Mouse (Mus musculus) forebrain, embryonic 15.5 days (tissue): ENCODE results near the gene Plpp7. TPM values are rescaled to one million over a fixed set of nuclear protein-coding genes. Genes with fewer than 3 reads are reported as not detected.

ENCODE experiments used
- ATAC-seq: fragments of 200-750 bp; cut with Nextera tagmentation; replicated peaks from 2 replicates; pipeline ENCODE4 v1.8.0; 2017; ENCODE audit warnings: mild to moderate bottlenecking, moderate TSS enrichment, moderate library complexity
- H3K27ac ChIP-seq: fragments of 300-500 bp; sonication (generic); replicated peaks from 2 replicates; pipeline ENCODE4 v1.5.1; 2015; ENCODE audit warnings: mild to moderate bottlenecking, inconsistent platforms
- H3K27me3 ChIP-seq: fragments of 300-500 bp; sonication (generic); 2 replicates; pipeline ENCODE4 v1.6.1; 2015; ENCODE audit warnings: inconsistent platforms
- H3K36me3 ChIP-seq: fragments of 300-500 bp; sonication (generic); 2 replicates; pipeline ENCODE4 v1.6.1; 2015; ENCODE audit warnings: mild to moderate bottlenecking, inconsistent platforms
- H3K4me1 ChIP-seq: fragments of 300-500 bp; sonication (generic); 2 replicates; pipeline ENCODE4 v1.6.1; 2015; ENCODE audit warnings: inconsistent platforms
- H3K4me2 ChIP-seq: fragments of 300-500 bp; sonication (generic); replicated peaks from 2 replicates; pipeline ENCODE4 v1.6.1; 2015; ENCODE audit warnings: mild to moderate bottlenecking, inconsistent platforms
- H3K4me3 ChIP-seq: fragments of 300-500 bp; sonication (generic); 2 replicates; pipeline ENCODE4 v1.5.1; 2015; ENCODE audit warnings: mild to moderate bottlenecking, inconsistent platforms
- H3K9ac ChIP-seq: fragments of 300-500 bp; sonication (generic); replicated peaks from 2 replicates; pipeline ENCODE4 v1.6.1; 2015; ENCODE audit warnings: mild to moderate bottlenecking, inconsistent platforms
- H3K9me3 ChIP-seq: fragments of 300-500 bp; sonication (generic); 2 replicates; pipeline ENCODE4 v1.6.1; 2016; ENCODE audit warnings: inconsistent platforms
- WGBS: fragments of 180-500 bp; shearing (Covaris S2); methylation state at CpG from one replicate; pipeline ENCODE4 v1.1.7; 2015; ENCODE audit warnings: mixed read lengths; 5-methylcytosine and 5-hydroxymethylcytosine counted together
- polyA plus RNA-seq: library from polyadenylated mRNA; unstranded; fragments of >200 nt; fragmentation: Nextera tagmentation; extraction: Ambion mirVana; gene quantifications from 2 replicates; pipeline ENCODE4 v1.2.1, GENCODE M21; 2015

The Plpp7 gene
- polyA plus RNA-seq, 1 experiment from 2014 or later = 16.4 TPM

- Histone ChIP-seq H3K4me2 (no peak overlapping the region), H3K4me3 (no peak overlapping the region), H3K9me3 (no peaks in the 10 kb centered on the region), H3K27me3 (no peaks in the 10 kb centered on the region), H3K27ac (no peak overlapping the region), H3K9ac (no peak overlapping the region), H3K4me1 (no peaks in the 10 kb centered on the region), H3K36me3 (no peaks in the 10 kb centered on the region)
- no peak for ATAC-seq
- 67% methylated on average over 7 of the region's 7 CpGs for WGBS
Observed at GRCm38 (mm10) chr2:32075368-32075767, 20.0 kb upstream of the Plpp7 start.

DNA sequence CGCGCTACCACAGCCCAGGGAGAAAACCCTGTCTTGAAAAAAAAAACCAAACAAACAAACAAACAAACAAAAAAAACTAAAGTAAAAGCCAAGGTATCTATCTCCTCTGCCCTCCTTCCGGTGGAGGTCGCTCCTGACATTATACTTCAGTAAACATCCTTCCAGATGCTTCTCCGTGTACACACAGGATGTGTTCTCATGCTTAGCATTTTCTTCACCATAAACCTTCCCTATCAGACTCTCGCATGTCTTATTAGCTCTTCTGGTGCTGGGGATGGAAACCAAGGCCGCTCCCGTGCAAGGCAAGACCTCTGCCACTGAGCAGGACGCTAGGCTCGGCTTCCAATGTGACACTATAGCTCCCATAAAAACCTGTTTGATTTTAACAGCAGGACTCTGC is 17.6 kb upstream of the Plpp7 start:
- no peak overlapping the region for H3K9ac ChIP-seq
- H3K4me3 ChIP-seq = no peak overlapping the region
- WGBS = 82% methylated on average over 10 of the region's 10 CpGs
- H3K9me3 ChIP-seq = no peaks in the 10 kb centered on the region
- H3K4me2 ChIP-seq = no peak overlapping the region
- peaks cover 13% of the 10 kb centered on the region for H3K27me3 ChIP-seq
- H3K27ac ChIP-seq = no peak overlapping the region
- no peaks in the 10 kb centered on the region for H3K36me3 ChIP-seq
- ATAC-seq = no peak
- H3K4me1 ChIP-seq = no peaks in the 10 kb centered on the region

DNA sequence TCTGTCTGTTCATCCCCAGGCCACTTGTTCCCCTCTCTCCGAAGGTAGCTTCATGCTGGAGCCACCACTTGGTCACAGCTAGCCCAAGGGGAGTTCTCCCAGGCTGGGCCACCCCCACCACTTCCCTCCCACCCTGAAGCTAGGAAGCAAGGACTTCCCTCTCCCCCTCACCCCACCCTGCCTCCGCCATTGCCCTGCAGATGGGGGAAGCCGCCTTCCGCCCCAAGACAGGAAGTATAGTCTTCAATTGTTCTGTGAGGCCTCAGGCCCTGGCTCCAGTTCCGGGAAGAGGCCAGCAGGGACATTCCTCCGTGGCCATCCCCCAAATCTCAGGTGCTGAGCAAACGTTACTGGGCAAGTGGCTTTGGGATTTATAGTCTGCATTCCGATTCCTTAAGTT is 16.8 kb upstream of the Plpp7 start:
- no peak for ATAC-seq
- Histone ChIP-seq H3K27ac (no peak overlapping the region), H3K9me3 (no peaks in the 10 kb centered on the region), H3K4me3 (no peak overlapping the region), H3K9ac (no peak overlapping the region), H3K4me1 (peaks cover 6% of the 10 kb centered on the region), H3K27me3 (peaks cover 21% of the 10 kb centered on the region), H3K4me2 (no peak overlapping the region), H3K36me3 (no peaks in the 10 kb centered on the region)
- WGBS = 62% methylated on average over 8 of the region's 8 CpGs

- WGBS = 88% methylated on average over 14 of the region's 14 CpGs
- ATAC-seq = no peak
- Histone ChIP-seq H3K9me3 (no peaks in the 10 kb centered on the region), H3K4me2 (no peak overlapping the region), H3K36me3 (no peaks in the 10 kb centered on the region), H3K4me3 (no peak overlapping the region), H3K27ac (no peak overlapping the region), H3K27me3 (peaks cover 29% of the 10 kb centered on the region), H3K9ac (no peak overlapping the region), H3K4me1 (peaks cover 14% of the 10 kb centered on the region)
Observed at GRCm38 (mm10) chr2:32079191-32079725, 16.1 kb upstream of the Plpp7 start.

- Histone ChIP-seq H3K4me3 (no peak overlapping the region), H3K27me3 (peaks cover 40% of the 10 kb centered on the region)
Observed at GRCm38 (mm10) chr2:32080681-32081080, 14.6 kb upstream of the Plpp7 start.

GRCm38 (mm10) chr2:32081296-32081929 is 13.9 kb upstream of the Plpp7 start:
- ATAC-seq = no peak
- Histone ChIP-seq H3K27me3 (peaks cover 47% of the 10 kb centered on the region), H3K36me3 (no peaks in the 10 kb centered on the region), H3K9ac (no peak overlapping the region), H3K4me1 (peaks cover 16% of the 10 kb centered on the region), H3K4me3 (no peak overlapping the region), H3K9me3 (no peaks in the 10 kb centered on the region), H3K27ac (no peak overlapping the region), H3K4me2 (no peak overlapping the region)
- 82% methylated on average over 14 of the region's 14 CpGs for WGBS

More at GRCm38 (mm10) chr2:32080681-32081080, 14.6 kb upstream of the Plpp7 start:
- ATAC-seq = no peak
- Histone ChIP-seq H3K4me2 (no peak overlapping the region), H3K9ac (no peak overlapping the region), H3K9me3 (no peaks in the 10 kb centered on the region), H3K4me1 (peaks cover 16% of the 10 kb centered on the region), H3K36me3 (no peaks in the 10 kb centered on the region), H3K27ac (no peak overlapping the region)
- 82% methylated on average over 3 of the region's 3 CpGs for WGBS

DNA sequence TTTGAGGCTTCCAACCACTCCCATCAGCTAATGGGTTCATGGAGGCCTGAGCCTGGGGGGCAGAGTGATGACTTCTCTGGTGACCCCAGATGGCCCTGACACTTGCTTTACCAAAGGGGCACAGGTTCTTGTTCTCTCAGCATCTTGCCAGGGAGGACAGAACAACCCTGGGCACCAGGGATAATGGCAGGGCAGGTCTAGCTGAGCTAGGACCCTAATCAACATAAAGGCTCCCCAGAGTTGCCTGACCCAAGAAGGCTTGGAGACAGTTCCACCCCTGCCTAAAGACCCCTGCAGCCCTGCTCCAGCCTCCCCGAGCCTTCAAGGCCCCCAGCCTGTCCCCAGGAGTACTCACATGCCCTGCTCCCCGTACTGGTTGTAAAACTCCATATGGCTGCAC is 13.1 kb upstream of the Plpp7 start:
- H3K9me3 ChIP-seq = no peaks in the 10 kb centered on the region
- no peak overlapping the region for H3K4me2 ChIP-seq
- ATAC-seq = no peak
- no peak overlapping the region for H3K27ac ChIP-seq
- H3K9ac ChIP-seq = no peak overlapping the region
- peaks cover 16% of the 10 kb centered on the region for H3K4me1 ChIP-seq
- peaks cover 54% of the 10 kb centered on the region for H3K27me3 ChIP-seq
- H3K4me3 ChIP-seq = no peak overlapping the region
- WGBS = 41% methylated on average over 2 of the region's 2 CpGs
- no peaks in the 10 kb centered on the region for H3K36me3 ChIP-seq

DNA sequence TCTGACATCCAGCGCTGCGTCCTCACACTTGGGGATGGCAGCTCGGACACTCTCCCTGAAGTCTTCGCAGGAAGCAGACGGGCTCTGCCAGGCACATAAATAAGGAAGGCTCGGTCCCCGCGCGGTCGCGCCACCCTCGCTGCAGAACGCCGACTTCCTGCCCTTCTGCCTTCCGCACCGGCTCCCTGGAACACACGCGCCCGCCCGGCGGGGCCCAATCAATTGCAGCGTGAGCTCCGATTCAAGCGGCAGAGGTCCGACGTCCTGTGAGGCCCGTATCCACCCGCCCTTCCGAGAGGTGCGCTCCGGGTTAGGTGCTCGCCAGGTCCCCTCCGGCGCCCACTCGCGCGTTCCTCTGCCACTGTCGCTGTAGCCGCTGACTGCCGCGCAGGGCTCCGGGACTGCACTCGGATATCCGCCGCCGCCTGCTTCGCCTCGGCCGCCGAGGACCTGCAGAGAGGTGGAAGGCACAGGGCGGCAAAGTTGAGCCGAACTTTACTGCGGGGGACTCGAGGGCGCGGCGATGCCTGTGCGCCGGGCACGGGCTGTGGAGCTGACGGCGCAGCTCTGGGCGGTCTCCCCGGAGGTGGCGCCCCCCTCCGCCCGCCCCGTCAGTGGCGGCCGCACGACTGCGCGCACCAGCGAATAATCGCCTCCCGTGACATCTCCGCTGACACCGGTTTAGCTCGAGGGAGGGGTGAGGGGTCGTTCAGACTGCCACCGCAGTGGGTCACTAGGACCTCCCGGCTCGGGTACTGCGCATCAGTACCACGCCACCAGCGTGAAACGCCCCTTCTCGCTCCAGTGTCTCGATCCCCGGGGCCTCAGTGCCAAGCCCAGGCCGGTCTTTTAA is 11.9 kb upstream of the Plpp7 start:
- no peaks in the 10 kb centered on the region for H3K9me3 ChIP-seq
- peaks cover 60% of the 10 kb centered on the region for H3K27me3 ChIP-seq
- H3K27ac ChIP-seq = no peak overlapping the region
- ATAC-seq = no peak
- under 1% methylated on average over 90 of the region's 91 CpGs for WGBS
- no peaks in the 10 kb centered on the region for H3K36me3 ChIP-seq
- H3K4me1 ChIP-seq = peaks cover 20% of the 10 kb centered on the region
- peak overlapping the region; percentile 26 for H3K9ac ChIP-seq
- peak overlapping the region; percentile 95 for H3K4me2 ChIP-seq
- peak overlapping the region; percentile 79 for H3K4me3 ChIP-seq

- no peak within 1 kb of the TSS for H3K27ac ChIP-seq
- under 1% methylated on average over 66 of the region's 68 CpGs for WGBS
- peaks cover 27% of the 10 kb centered on the region for H3K4me1 ChIP-seq
- H3K4me3 ChIP-seq = peak within 1 kb of the TSS; percentile 79
- H3K36me3 ChIP-seq = no peaks in the 10 kb centered on the region
- no peaks in the 10 kb centered on the region for H3K9me3 ChIP-seq
- peak within 1 kb of the TSS; percentile 52 for H3K9ac ChIP-seq
- peak; percentile 84 for ATAC-seq
- H3K4me2 ChIP-seq = peak within 1 kb of the TSS; percentile 95
- peaks cover 65% of the 10 kb centered on the region for H3K27me3 ChIP-seq
Observed at GRCm38 (mm10) chr2:32084111-32084871, 11.0 kb upstream of the Plpp7 start, which contains the start of gene Fam78a. Gene Fam78a (minus strand): TSS chr2:32084857.

DNA sequence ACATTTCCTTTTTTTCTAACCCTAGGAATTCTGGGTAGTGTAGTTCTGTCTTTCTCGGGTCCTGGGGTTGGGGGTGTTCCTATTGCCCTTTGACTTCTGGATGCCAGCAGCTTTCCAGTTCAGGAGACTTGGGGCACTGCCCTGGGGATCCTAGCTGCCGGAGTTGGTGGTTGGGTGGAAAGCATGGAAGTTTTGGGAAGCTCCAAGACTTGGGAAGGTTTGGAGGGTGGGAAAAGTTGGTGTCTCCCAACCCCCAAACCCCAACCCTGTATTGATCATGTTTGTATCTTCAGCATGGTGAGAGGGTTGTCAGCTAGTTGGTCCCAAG is 10.5 kb upstream of the Plpp7 start:
- H3K4me2 ChIP-seq = peak overlapping the region; percentile 95
- H3K4me3 ChIP-seq = peak overlapping the region; percentile 79
- H3K27ac ChIP-seq = no peak overlapping the region
- H3K36me3 ChIP-seq = no peaks in the 10 kb centered on the region
- peaks cover 65% of the 10 kb centered on the region for H3K27me3 ChIP-seq
- H3K4me1 ChIP-seq = peaks cover 27% of the 10 kb centered on the region
- ATAC-seq = no peak
- no peaks in the 10 kb centered on the region for H3K9me3 ChIP-seq
- WGBS = 20% methylated on average over 2 of the region's 2 CpGs
- H3K9ac ChIP-seq = no peak overlapping the region

- WGBS = 75% methylated on average over 2 of the region's 2 CpGs
- no peak overlapping the region for H3K9ac ChIP-seq
- H3K36me3 ChIP-seq = no peaks in the 10 kb centered on the region
- no peak overlapping the region for H3K4me3 ChIP-seq
- no peak for ATAC-seq
- peaks cover 65% of the 10 kb centered on the region for H3K27me3 ChIP-seq
- no peaks in the 10 kb centered on the region for H3K9me3 ChIP-seq
- peaks cover 27% of the 10 kb centered on the region for H3K4me1 ChIP-seq
- no peak overlapping the region for H3K4me2 ChIP-seq
- no peak overlapping the region for H3K27ac ChIP-seq
Observed at GRCm38 (mm10) chr2:32085231-32085630, 10.1 kb upstream of the Plpp7 start.

DNA sequence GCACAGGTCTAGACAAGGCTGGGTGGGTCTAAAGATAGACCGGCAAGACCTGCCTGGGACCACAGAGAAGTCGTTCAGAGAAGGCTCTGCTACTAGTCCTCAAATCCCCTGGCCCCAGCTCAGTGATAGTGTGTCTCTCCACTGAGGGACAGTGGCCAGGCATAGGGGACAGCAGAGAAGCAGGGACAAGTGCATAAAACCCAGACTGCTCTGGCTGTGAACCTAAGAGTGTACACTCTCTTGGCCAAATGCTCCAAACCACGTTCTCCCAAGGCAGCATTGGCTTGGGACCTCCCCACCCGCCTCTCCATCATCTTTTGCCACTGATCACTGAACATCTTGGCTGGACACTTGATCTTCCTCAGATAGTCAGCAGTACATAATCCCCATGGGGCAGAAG is 7.7 kb upstream of the Plpp7 start:
- Histone ChIP-seq H3K27me3 (peaks cover 53% of the 10 kb centered on the region), H3K4me1 (peaks cover 27% of the 10 kb centered on the region), H3K4me2 (no peak overlapping the region), H3K36me3 (no peaks in the 10 kb centered on the region), H3K9ac (no peak overlapping the region), H3K4me3 (no peak overlapping the region), H3K9me3 (no peaks in the 10 kb centered on the region), H3K27ac (no peak overlapping the region)
- ATAC-seq = no peak
- WGBS = 59% methylated on average over 4 of the region's 4 CpGs
